Mouse (Mus musculus) thymus, adult 2 months (tissue): ENCODE results near the gene Dpp6. TPM values are rescaled to one million over a fixed set of nuclear protein-coding genes. Genes with fewer than 3 reads are reported as not detected.

ENCODE experiments used
- DNase-seq: peaks from one replicate; pipeline ENCODE4 v3.0.0; 2021
- H3K27ac ChIP-seq: fragments of 200-500 bp; 2 replicates; pipeline ENCODE4 v1.5.1; 2012; ENCODE audit warnings: low read length, control low read depth; ENCODE audit not compliant: control insufficient read depth, insufficient read depth
- H3K27me3 ChIP-seq: fragments of 200-500 bp; 2 replicates; pipeline ENCODE4 v1.6.1; 2012; ENCODE audit warnings: mild to moderate bottlenecking, low read length, moderate library complexity, mixed read lengths; ENCODE audit not compliant: control insufficient read depth, insufficient read depth
- H3K36me3 ChIP-seq: fragments of 200-500 bp; 2 replicates; pipeline ENCODE4 v1.6.1; 2012; ENCODE audit warnings: mild to moderate bottlenecking, low read length, moderate library complexity; ENCODE audit not compliant: control insufficient read depth, insufficient read depth
- H3K4me1 ChIP-seq: fragments of 200-500 bp; replicated peaks from 2 replicates; pipeline ENCODE4 v1.6.1; 2012; ENCODE audit warnings: low read length; ENCODE audit not compliant: control insufficient read depth, insufficient read depth
- H3K4me3 ChIP-seq: fragments of 200-500 bp; 2 replicates; pipeline ENCODE4 v1.5.1; 2012; ENCODE audit warnings: mild to moderate bottlenecking, low read length, control low read depth, moderate library complexity; ENCODE audit not compliant: control insufficient read depth, insufficient read depth
- CTCF ChIP-seq: fragments of 200-500 bp; IDR thresholded peaks from 2 replicates; pipeline ENCODE4 v1.5.1; 2012; ENCODE audit warnings: mild to moderate bottlenecking, control low read depth, low read length, moderate library complexity, borderline replicate concordance; ENCODE audit not compliant: control insufficient read depth, poor library complexity, insufficient read depth; ENCODE audit errors: extremely low read depth
- POLR2A ChIP-seq: fragments of 200-500 bp; IDR thresholded peaks from 2 replicates; pipeline ENCODE4 v1.6.1; 2012; ENCODE audit warnings: mild to moderate bottlenecking, low read length, control low read depth, moderate library complexity; ENCODE audit not compliant: control insufficient read depth, poor library complexity, insufficient read depth; ENCODE audit errors: extremely low read depth
- WGBS: fragments of 180-500 bp; shearing (Covaris S2); methylation state at CpG from one replicate; pipeline ENCODE4 v1.1.7; 2018; 5-methylcytosine and 5-hydroxymethylcytosine counted together
- polyA plus RNA-seq: library from polyadenylated mRNA; depleted of rRNA; stranded (reverse); fragments of >200 nt; gene quantifications from 2 replicates; pipeline ENCODE4 v1.2.3, GENCODE M21; 2012

Dpp6 gene
- polyA plus RNA-seq, 1 experiment, result 4.8 TPM

DNA sequence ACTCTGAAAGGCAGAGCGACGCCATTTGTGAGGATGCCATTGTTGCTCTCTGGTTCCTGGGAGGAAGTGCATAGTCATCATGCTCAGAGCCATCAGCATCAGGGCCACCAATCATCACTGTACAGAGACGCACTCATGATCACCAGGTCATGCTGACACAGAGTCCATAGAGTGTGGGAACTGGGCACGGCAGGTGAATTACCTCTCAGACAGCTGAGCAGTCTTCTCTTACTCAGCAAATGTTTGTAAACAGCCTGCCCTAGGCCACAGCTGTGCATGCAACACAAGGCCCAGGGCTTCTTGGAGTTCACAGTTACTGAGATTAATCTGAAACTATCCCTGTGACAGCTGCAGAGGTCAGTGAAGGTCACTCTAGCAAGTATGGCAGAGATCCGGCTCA is 124.5 kb downstream of the Dpp6 start:
- Histone ChIP-seq H3K27me3 (no peaks in the 10 kb centered on the region), H3K4me3 (no peak overlapping the region), H3K36me3 (no peaks in the 10 kb centered on the region), H3K4me1 (no peaks in the 10 kb centered on the region), H3K27ac (no peak overlapping the region)
- TF ChIP-seq POLR2A, result no peak
- no peak for TF ChIP-seq CTCF
- 83% methylated on average over 5 of the region's 5 CpGs for WGBS
- no peak for DNase-seq

DNA sequence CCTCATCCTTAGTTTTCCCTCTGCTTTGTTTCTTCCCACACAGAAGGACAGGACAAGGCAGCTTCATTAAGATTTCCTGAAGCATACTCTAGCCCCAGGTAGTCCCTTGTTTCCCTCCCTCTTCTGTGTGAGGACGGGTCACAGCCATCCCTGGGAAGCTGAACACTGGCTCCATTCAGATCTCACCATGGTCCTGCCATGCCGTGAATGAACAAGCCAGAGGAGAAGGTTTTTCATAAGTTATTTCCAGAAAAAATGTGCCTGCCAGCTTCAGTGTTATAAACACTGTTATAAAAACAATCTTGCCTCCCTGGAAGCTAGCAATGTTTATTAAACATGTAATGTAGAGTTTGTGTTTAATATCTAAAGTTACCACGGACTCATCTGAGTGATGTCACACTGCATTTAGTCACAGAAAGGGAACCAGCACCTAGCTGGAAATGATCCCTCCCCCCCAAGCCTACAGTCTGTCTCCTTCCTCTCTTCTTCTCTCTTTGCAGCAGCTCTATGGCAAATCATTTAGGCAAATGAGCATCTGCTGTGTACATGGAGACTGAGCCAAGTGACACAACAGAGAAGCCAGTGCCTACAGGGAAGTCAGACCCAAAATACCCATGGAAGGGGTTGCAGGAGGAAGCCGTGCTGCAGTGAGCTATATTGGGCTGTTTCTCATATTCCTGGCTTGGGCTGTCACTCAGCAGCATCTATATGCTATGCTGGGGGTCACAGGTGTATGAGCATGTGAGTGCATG is 128.3 kb downstream of the Dpp6 start:
- H3K36me3 ChIP-seq, result no peaks in the 10 kb centered on the region
- H3K4me1 ChIP-seq, result no peaks in the 10 kb centered on the region
- TF ChIP-seq CTCF (no peak), POLR2A (no peak)
- DNase-seq, result no peak
- H3K27me3 ChIP-seq, result no peaks in the 10 kb centered on the region
- H3K27ac ChIP-seq, result no peak overlapping the region
- no peak overlapping the region for H3K4me3 ChIP-seq
- WGBS, result 79% methylated on average over 4 of the region's 4 CpGs

- WGBS, result 83% methylated on average over 6 of the region's 6 CpGs
- H3K4me1 ChIP-seq, result no peaks in the 10 kb centered on the region
- TF ChIP-seq CTCF (no peak), POLR2A (no peak)
- no peak overlapping the region for H3K27ac ChIP-seq
- no peaks in the 10 kb centered on the region for H3K27me3 ChIP-seq
- no peaks in the 10 kb centered on the region for H3K36me3 ChIP-seq
- no peak for DNase-seq
- H3K4me3 ChIP-seq, result no peak overlapping the region
Measured at GRCm38 (mm10) chr5:26969941-26970590, 153.1 kb downstream of the Dpp6 start.

GRCm38 (mm10) chr5:26973166-26973565 is 156.2 kb downstream of the Dpp6 start:
- Histone ChIP-seq H3K27me3 (no peaks in the 10 kb centered on the region), H3K4me1 (no peaks in the 10 kb centered on the region), H3K36me3 (no peaks in the 10 kb centered on the region), H3K27ac (no peak overlapping the region), H3K4me3 (no peak overlapping the region)
- no peak for DNase-seq
- TF ChIP-seq POLR2A, result no peak
- TF ChIP-seq CTCF, result no peak
- WGBS, result 58% methylated on average over 4 of the region's 4 CpGs

GRCm38 (mm10) chr5:26979348-26979747 is 162.3 kb downstream of the Dpp6 start:
- Histone ChIP-seq H3K36me3 (no peaks in the 10 kb centered on the region), H3K27ac (no peak overlapping the region), H3K27me3 (no peaks in the 10 kb centered on the region), H3K4me1 (no peaks in the 10 kb centered on the region), H3K4me3 (no peak overlapping the region)
- TF ChIP-seq CTCF (no peak), POLR2A (no peak)
- DNase-seq, result no peak
- 76% methylated on average over 1 of the region's 1 CpGs for WGBS

DNA sequence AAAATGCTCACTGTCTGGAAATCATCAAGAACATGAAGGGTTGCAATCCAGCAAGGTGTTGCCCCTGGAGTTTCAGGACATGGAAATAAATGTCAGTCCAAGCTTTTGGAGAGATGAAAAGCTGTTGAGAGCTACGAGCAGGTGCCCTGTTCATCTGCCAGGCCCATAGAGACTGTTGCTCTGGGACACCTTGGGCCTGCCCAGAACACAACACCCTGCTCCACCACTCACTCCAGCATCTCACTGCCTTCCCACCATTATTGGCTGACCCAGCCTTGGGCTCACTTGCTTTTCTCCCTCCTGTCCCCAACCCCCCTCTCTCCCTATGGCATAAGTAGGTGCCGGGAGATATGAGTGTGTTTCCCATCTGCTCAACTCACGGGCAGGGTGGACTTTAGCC is 162.8 kb downstream of the Dpp6 start:
- 80% methylated on average over 3 of the region's 3 CpGs for WGBS
- no peak for DNase-seq
- no peaks in the 10 kb centered on the region for H3K27me3 ChIP-seq
- H3K4me1 ChIP-seq, result no peaks in the 10 kb centered on the region
- TF ChIP-seq CTCF (no peak), POLR2A (no peak)
- H3K36me3 ChIP-seq, result no peaks in the 10 kb centered on the region
- no peak overlapping the region for H3K4me3 ChIP-seq
- H3K27ac ChIP-seq, result no peak overlapping the region
